In genomic region chrX:153976914-153977313, GRCm38 (mm10) we compare ENCODE assay signal across 14 mouse cellular contexts. TPM values are rescaled to one million over a fixed set of nuclear protein-coding genes. Genes with fewer than 3 reads are reported as not detected.
A peak's percentile ranks its signal among the peaks of the same experiment; 100 is the strongest.
DNase-seq lines count a peak whose midpoint lies in the region; ATAC-seq lines count a peak whose summit lies in the region.
"Not testable (repeated sequence)": the region's sequence is repeated elsewhere in the genome, so short reads cannot be mapped to it uniquely, and the experiment has no call there.
"Had no signal": no experiment of that assay in that cellular context is flagged by ENCODE, and none has a peak within 500 bp of the region (broad histone marks: within the 10 kb centered on the region; RNA-seq: fewer than 3 reads in every experiment).

No protein-coding gene starts in this region.

- H3K4me3 ChIP-seq in forebrain, embryonic 11.5 days (ENCODE audit: low read depth, low read length); forebrain, embryonic 15.5 days; hindbrain, embryonic 11.5 days (ENCODE audit: low read depth, low read length); kidney, embryonic 14.5 days (ENCODE audit: low read length); midbrain, embryonic 11.5 days (ENCODE audit: low read depth, low read length); midbrain, embryonic 16.5 days (ENCODE audit: low read depth, low read length): not testable (repeated sequence)

- H3K9ac ChIP-seq in forebrain, embryonic 11.5 days (ENCODE audit: low read length); forebrain, embryonic 15.5 days (replicated peaks); hindbrain, embryonic 11.5 days (ENCODE audit: low read depth, low read length); kidney, embryonic 14.5 days (ENCODE audit: low read depth, low read length); midbrain, embryonic 11.5 days (ENCODE audit: low read length); midbrain, embryonic 16.5 days (ENCODE audit: low read depth, low read length): not testable (repeated sequence)

- not testable (repeated sequence) for H3K9me3 ChIP-seq in forebrain, embryonic 11.5 days (ENCODE audit: control insufficient read depth, low read length); forebrain, embryonic 15.5 days; hindbrain, embryonic 11.5 days (ENCODE audit: control insufficient read depth, low read length); kidney, embryonic 14.5 days (ENCODE audit: control insufficient read depth, low read length); midbrain, embryonic 11.5 days (ENCODE audit: control insufficient read depth, low read length); midbrain, embryonic 16.5 days (replicated peaks; ENCODE audit: control insufficient read depth, low read length, poor library complexity, severe bottlenecking)

- peak; percentile 54 for ATAC-seq in CD4-positive, CD25-positive, alpha-beta regulatory T cell, adult 4 months
- peak; percentile 36 for ATAC-seq in forebrain, embryonic 11.5 days (replicated peaks; ENCODE audit: low FRiP score)
- ATAC-seq in forebrain, embryonic 15.5 days (replicated peaks), result peak; percentile 36; the same call in 1 of the 2 replicates
- ATAC-seq in hindbrain, embryonic 11.5 days (ENCODE audit: low FRiP score), result peak; percentile 15; the same call in 1 of the 2 replicates
- 0 out of 2 replicates have a peak, but pooled peaks have one; percentile 52 for ATAC-seq in kidney, embryonic 14.5 days (ENCODE audit: low FRiP score, low TSS enrichment)
- 0 out of 2 replicates have a peak, but pooled peaks have one; percentile 10 for ATAC-seq in midbrain, embryonic 11.5 days (ENCODE audit: low FRiP score)
- 0 out of 2 replicates have a peak, but pooled peaks have one; percentile 44 for ATAC-seq in midbrain, embryonic 16.5 days

- H3K27me3 ChIP-seq in forebrain, embryonic 11.5 days (ENCODE audit: control insufficient read depth, insufficient read depth, low read length); forebrain, embryonic 15.5 days; hindbrain, embryonic 11.5 days (ENCODE audit: control insufficient read depth, insufficient read depth, low read length); kidney, embryonic 14.5 days (ENCODE audit: control insufficient read depth, insufficient read depth, low read length); midbrain, embryonic 11.5 days (ENCODE audit: control insufficient read depth, insufficient read depth, low read length); midbrain, embryonic 16.5 days (ENCODE audit: control insufficient read depth, insufficient read depth, low read depth, low read length): not testable (repeated sequence)

- H3K36me3 ChIP-seq in forebrain, embryonic 11.5 days (ENCODE audit: control insufficient read depth, insufficient read depth, low read length); forebrain, embryonic 15.5 days; hindbrain, embryonic 11.5 days (ENCODE audit: control insufficient read depth, insufficient read depth, low read length); kidney, embryonic 14.5 days (ENCODE audit: control insufficient read depth, insufficient read depth, low read length); midbrain, embryonic 11.5 days (ENCODE audit: control insufficient read depth, insufficient read depth, low read length); midbrain, embryonic 16.5 days (ENCODE audit: control insufficient read depth, insufficient read depth, low read length): not testable (repeated sequence)

- no CpG with 5 or more reads among the region's 2 CpGs for WGBS in forebrain, embryonic 11.5 days
- no CpG with 5 or more reads among the region's 2 CpGs for WGBS in forebrain, embryonic 15.5 days
- WGBS in hindbrain, embryonic 11.5 days, result no CpG with 5 or more reads among the region's 2 CpGs
- WGBS in kidney, embryonic 14.5 days, result no CpG with 5 or more reads among the region's 2 CpGs
- WGBS in midbrain, embryonic 11.5 days, result no CpG with 5 or more reads among the region's 2 CpGs
- WGBS in midbrain, embryonic 16.5 days, result no CpG with 5 or more reads among the region's 2 CpGs

- not testable (repeated sequence) for DNase-seq in forebrain, embryonic 11.5 days (ENCODE audit: low spot score); hindbrain, embryonic 11.5 days (ENCODE audit: low spot score); midbrain, embryonic 11.5 days (ENCODE audit: low spot score, missing footprints)

- not testable (repeated sequence) for H3K27ac ChIP-seq in forebrain, embryonic 11.5 days (ENCODE audit: low read depth, low read length); forebrain, embryonic 15.5 days (replicated peaks); hindbrain, embryonic 11.5 days (ENCODE audit: low read depth, low read length); kidney, embryonic 14.5 days (ENCODE audit: low read depth, low read length); midbrain, embryonic 11.5 days (ENCODE audit: low read depth, low read length); midbrain, embryonic 16.5 days (ENCODE audit: low read length)

- not testable (repeated sequence) for H3K4me2 ChIP-seq in forebrain, embryonic 11.5 days (ENCODE audit: low read depth, low read length, severe bottlenecking); forebrain, embryonic 15.5 days (replicated peaks); hindbrain, embryonic 11.5 days (replicated peaks; ENCODE audit: low read depth, low read length); kidney, embryonic 14.5 days (replicated peaks; ENCODE audit: low read depth, low read length); midbrain, embryonic 11.5 days; midbrain, embryonic 16.5 days (ENCODE audit: low read length)

- not testable (repeated sequence) for H3K4me1 ChIP-seq in forebrain, embryonic 11.5 days (replicated peaks; ENCODE audit: control insufficient read depth, insufficient read depth, low read length); forebrain, embryonic 15.5 days; hindbrain, embryonic 11.5 days (replicated peaks; ENCODE audit: control insufficient read depth, insufficient read depth, low read length); kidney, embryonic 14.5 days (ENCODE audit: control insufficient read depth, insufficient read depth, low read length); midbrain, embryonic 11.5 days (ENCODE audit: control insufficient read depth, insufficient read depth, low read length); midbrain, embryonic 16.5 days (ENCODE audit: control insufficient read depth, insufficient read depth, low read length)

RNA-seq across cellular contexts. Expression of gene Samt1, which starts 35.5 kb away (rescaled TPM):
- not detected for polyA plus RNA-seq in CD4-positive, CD25-positive, alpha-beta regulatory T cell, adult 4 months (2017; shearing (Covaris generic))
- not detected in 2 replicates for polyA plus RNA-seq in forebrain, embryonic 11.5 days (2014; fragmentation: Nextera tagmentation; extraction: Ambion mirVana)
- polyA plus RNA-seq in forebrain, embryonic 15.5 days (2015; fragmentation: Nextera tagmentation; extraction: Ambion mirVana), result not detected in 2 replicates
- polyA plus RNA-seq in hindbrain, embryonic 11.5 days (2014; fragmentation: Nextera tagmentation; extraction: Ambion mirVana), result not detected in 2 replicates
- polyA plus RNA-seq in kidney, embryonic 14.5 days (2014; fragmentation: Nextera tagmentation; extraction: Ambion mirVana), result not detected in 2 replicates
- not detected in 2 replicates for polyA plus RNA-seq in midbrain, embryonic 11.5 days (2014; fragmentation: Nextera tagmentation; extraction: Ambion mirVana)
- not detected in 2 replicates for polyA plus RNA-seq in midbrain, embryonic 16.5 days (2015; fragmentation: Nextera tagmentation; extraction: Ambion mirVana)
- polyA plus RNA-seq: activated CD4-positive, CD25-positive, alpha-beta regulatory T cell, adult 4 months; embryonic facial prominence, embryonic 13.5 days; heart, embryonic 10.5 days; heart, embryonic 14.5 days; hindbrain, postnatal 0 days; intestine, embryonic 14.5 days; Patski had no signal

RNA-seq across cellular contexts. Expression of gene 4921511M17Rik, which starts 56.7 kb away (rescaled TPM):
- not detected for polyA plus RNA-seq in CD4-positive, CD25-positive, alpha-beta regulatory T cell, adult 4 months (2017; shearing (Covaris generic))
- polyA plus RNA-seq in forebrain, embryonic 11.5 days (2014; fragmentation: Nextera tagmentation; extraction: Ambion mirVana), result not detected in 2 replicates
- polyA plus RNA-seq in forebrain, embryonic 15.5 days (2015; fragmentation: Nextera tagmentation; extraction: Ambion mirVana), result not detected in 2 replicates
- not detected in 2 replicates for polyA plus RNA-seq in hindbrain, embryonic 11.5 days (2014; fragmentation: Nextera tagmentation; extraction: Ambion mirVana)
- polyA plus RNA-seq in kidney, embryonic 14.5 days (2014; fragmentation: Nextera tagmentation; extraction: Ambion mirVana), result not detected in 2 replicates
- not detected in 2 replicates for polyA plus RNA-seq in midbrain, embryonic 11.5 days (2014; fragmentation: Nextera tagmentation; extraction: Ambion mirVana)
- not detected in 2 replicates for polyA plus RNA-seq in midbrain, embryonic 16.5 days (2015; fragmentation: Nextera tagmentation; extraction: Ambion mirVana)
- polyA plus RNA-seq: activated CD4-positive, CD25-positive, alpha-beta regulatory T cell, adult 4 months; embryonic facial prominence, embryonic 13.5 days; heart, embryonic 10.5 days; heart, embryonic 14.5 days; hindbrain, postnatal 0 days; intestine, embryonic 14.5 days; Patski had no signal
